Mouse (Mus musculus) liver, embryonic 15.5 days (tissue): ENCODE data around the gene Map6d1. TPM values are rescaled to one million over a fixed set of nuclear protein-coding genes. Genes with fewer than 3 reads are reported as not detected.

ENCODE experiments used
- ATAC-seq: fragments of 200-750 bp; cut with Nextera tagmentation; 2 replicates; pipeline ENCODE4 v1.8.0; 2017; ENCODE audit warnings: moderate number of reproducible peaks, mild to moderate bottlenecking, moderate library complexity; ENCODE audit not compliant: insufficient read depth
- H3K27ac ChIP-seq: fragments of 300-500 bp; sonication (generic); replicated peaks from 2 replicates; pipeline ENCODE4 v1.5.1; 2015; ENCODE audit warnings: mild to moderate bottlenecking, inconsistent platforms
- H3K27me3 ChIP-seq: fragments of 300-500 bp; sonication (generic); 2 replicates; pipeline ENCODE4 v1.6.1; 2015; ENCODE audit warnings: mild to moderate bottlenecking, inconsistent platforms
- H3K36me3 ChIP-seq: fragments of 300-500 bp; sonication (generic); replicated peaks from 2 replicates; pipeline ENCODE4 v1.6.1; 2015; ENCODE audit warnings: moderate library complexity, mild to moderate bottlenecking, inconsistent platforms
- H3K4me1 ChIP-seq: fragments of 300-500 bp; sonication (generic); replicated peaks from 2 replicates; pipeline ENCODE4 v1.6.1; 2015; ENCODE audit warnings: inconsistent platforms
- H3K4me2 ChIP-seq: fragments of 300-500 bp; sonication (generic); 2 replicates; pipeline ENCODE4 v1.6.1; 2015; ENCODE audit warnings: moderate library complexity, mild to moderate bottlenecking, inconsistent platforms
- H3K4me3 ChIP-seq: fragments of 300-500 bp; sonication (generic); replicated peaks from 2 replicates; pipeline ENCODE4 v1.5.1; 2015; ENCODE audit warnings: mild to moderate bottlenecking, inconsistent platforms
- H3K9ac ChIP-seq: fragments of 300-500 bp; sonication (generic); 2 replicates; pipeline ENCODE4 v1.6.1; 2015; ENCODE audit warnings: moderate library complexity, mild to moderate bottlenecking, inconsistent platforms
- H3K9me3 ChIP-seq: fragments of 300-500 bp; sonication (generic); replicated peaks from 2 replicates; pipeline ENCODE4 v1.6.1; 2016; ENCODE audit warnings: inconsistent platforms
- WGBS: fragments of 180-500 bp; shearing (Covaris S2); methylation state at CpG from one replicate; pipeline ENCODE4 v1.1.7; 2015; ENCODE audit warnings: mixed read lengths; ENCODE audit not compliant: insufficient replicate concordance; 5-methylcytosine and 5-hydroxymethylcytosine counted together
- polyA plus RNA-seq: library from polyadenylated mRNA; unstranded; fragments of >200 nt; fragmentation: Nextera tagmentation; extraction: Ambion mirVana; gene quantifications from 2 replicates; pipeline ENCODE4 v1.2.1, GENCODE M21; 2015

The Map6d1 gene
- polyA plus RNA-seq, 1 experiment from 2014 or later: not detected

DNA sequence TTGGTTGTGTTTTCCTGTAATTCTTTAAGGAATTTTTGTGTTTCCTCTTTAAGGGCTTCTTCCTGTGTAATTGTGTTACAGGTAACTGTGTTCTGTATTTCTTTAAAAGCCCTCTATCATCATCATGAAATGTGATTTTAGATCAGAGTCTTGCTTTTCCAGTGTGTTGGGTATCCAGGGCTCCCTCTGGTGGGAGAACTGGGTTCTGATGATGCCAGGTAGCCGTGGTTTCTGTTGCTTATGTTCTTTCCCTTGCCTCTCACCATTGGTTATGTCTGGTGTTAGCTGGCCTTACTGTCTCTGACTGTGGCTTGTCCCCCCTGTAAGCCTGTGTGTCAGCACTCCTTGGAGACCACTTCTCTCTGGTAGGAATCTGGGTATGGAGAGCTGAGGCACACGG lies 55.8 kb downstream of the Map6d1 start:
- no peaks in the 10 kb centered on the region for H3K27me3 ChIP-seq
- H3K9ac ChIP-seq: no peak overlapping the region
- H3K27ac ChIP-seq: no peak overlapping the region
- no peaks in the 10 kb centered on the region for H3K4me1 ChIP-seq
- no peak overlapping the region for H3K4me2 ChIP-seq
- ATAC-seq: no peak
- no peaks in the 10 kb centered on the region for H3K9me3 ChIP-seq
- H3K4me3 ChIP-seq: no peak overlapping the region
- WGBS: 53% methylated on average over 2 of the region's 2 CpGs
- peaks cover 46% of the 10 kb centered on the region for H3K36me3 ChIP-seq

Other genes with a start within 250 kb of the Map6d1 start
- 5.5 and 6.2 TPM in 2 replicates for gene Klhl24, start 143.8 kb downstream of the Map6d1 start, polyA plus RNA-seq
- 4.7 and 5.1 TPM in 2 replicates for gene Yeats2, start 100.3 kb downstream of the Map6d1 start, polyA plus RNA-seq
- gene Parl, start 61.0 kb upstream of the Map6d1 start, polyA plus RNA-seq: 35.4 and 37.5 TPM in 2 replicates
- gene Cyp2ab1, start 84.0 kb upstream of the Map6d1 start, polyA plus RNA-seq: 0.03 TPM in 1 of 2 replicates, not detected in the other
- gene Abcc5, start 185.0 kb upstream of the Map6d1 start, polyA plus RNA-seq: 17.2 and 18.5 TPM in 2 replicates